Mouse (Mus musculus): Measurements from ENCODE around the gene Arl6. TPM values are rescaled to one million over a fixed set of nuclear protein-coding genes. Genes with fewer than 3 reads are reported as not detected.

Arl6 gene
- 6.9 and 9.2 TPM in 2 replicates for polyA plus RNA-seq (2015; fragmentation: Nextera tagmentation; extraction: Ambion mirVana)

DNA sequence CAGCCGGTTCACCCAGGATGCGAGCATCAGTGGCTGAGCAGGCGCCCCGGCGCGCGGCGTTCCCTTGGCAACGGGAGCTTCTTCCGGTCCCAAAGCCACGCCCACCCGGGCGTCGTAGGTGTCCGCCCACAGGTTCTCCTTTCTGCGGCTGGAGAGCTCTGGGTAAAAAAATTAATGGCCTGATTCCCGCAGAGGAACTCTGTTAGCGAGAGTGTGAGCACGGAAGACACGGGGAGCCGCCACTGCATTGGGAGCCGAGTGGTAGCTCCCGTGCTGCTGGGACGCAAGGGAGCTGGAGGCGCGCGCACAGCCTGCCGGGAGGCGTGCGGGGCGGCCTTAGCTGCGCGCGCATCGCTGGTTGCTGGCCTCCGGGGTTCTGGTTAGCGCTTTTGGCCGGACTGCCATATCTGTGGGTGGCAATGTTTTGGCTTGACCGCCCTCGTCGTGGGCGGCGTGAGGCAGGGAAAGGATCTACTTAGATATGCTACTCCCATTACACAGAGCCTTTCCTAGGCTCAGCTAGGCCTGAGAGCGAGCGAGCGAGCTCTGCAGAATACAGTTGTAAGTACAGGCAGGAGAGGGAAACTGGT is at the start of gene Arl6:
Arl6 (minus strand) TSS at position 290 of the 590 bp plus-strand sequence.

DNA sequence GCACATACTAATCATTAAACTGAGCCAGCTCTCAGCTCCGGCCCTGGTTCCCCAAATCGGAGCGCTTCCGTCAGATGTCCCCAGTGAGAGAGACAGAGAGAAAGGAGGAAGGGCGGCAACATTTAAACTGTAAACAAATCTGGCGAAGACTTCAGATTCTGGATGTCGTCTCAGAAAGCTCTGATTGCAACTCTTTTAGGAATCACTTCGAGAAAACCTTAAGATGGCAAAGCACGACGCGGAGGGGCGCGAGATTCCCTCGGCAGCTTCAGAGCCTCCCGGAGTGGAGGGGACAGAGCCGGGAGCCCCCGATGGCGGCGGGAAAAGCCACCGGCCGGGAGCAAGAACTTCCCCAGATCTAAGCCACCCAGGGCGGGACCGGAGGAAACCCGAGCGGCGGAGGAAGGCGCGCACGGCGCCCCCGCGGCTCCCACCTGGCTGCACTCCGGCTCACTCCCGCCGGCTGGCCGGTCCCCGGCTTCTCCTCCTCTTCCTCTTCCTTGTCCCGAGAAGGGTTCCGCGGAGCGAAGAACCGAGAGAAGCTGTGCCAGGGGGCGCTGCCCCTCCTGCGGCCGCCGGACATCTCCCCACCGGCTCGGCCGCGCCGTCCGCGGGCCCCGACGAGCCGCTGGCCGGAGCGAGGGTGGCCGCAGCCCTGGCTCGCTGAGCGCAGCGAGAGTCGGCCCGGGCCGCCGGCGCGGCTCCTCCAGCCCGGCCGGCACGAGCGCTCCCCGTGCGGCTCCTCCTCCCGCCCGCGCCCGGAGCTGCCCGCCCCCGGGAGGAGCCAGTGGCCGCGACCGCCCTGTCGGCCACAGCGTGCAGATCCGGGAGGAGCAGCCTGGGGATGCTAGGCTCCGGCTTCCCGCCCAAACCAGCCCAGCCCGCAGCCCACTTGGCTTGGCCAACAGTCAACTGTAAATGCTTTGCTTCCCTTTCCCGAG is 38.6 kb downstream of the Arl6 start, which contains the start of gene Crybg3:
Crybg3 (minus strand) TSS at position 669 of the 941 bp plus-strand sequence.

Other genes with a start within 250 kb of the Arl6 start
- 0.03 TPM in 1 of 2 replicates, not detected in the other for gene Gabrr3, start 232.1 kb downstream of the Arl6 start, polyA plus RNA-seq (2015; fragmentation: Nextera tagmentation; extraction: Ambion mirVana)
- gene Riox2, start 167.6 kb downstream of the Arl6 start, polyA plus RNA-seq (2015; fragmentation: Nextera tagmentation; extraction: Ambion mirVana), result 12.6 and 13.5 TPM in 2 replicates
- 6.3 and 6.4 TPM in 2 replicates for gene Crybg3, start 38.4 kb downstream of the Arl6 start, polyA plus RNA-seq (2015; fragmentation: Nextera tagmentation; extraction: Ambion mirVana)

Data from skeletal muscle tissue, postnatal 0 days (tissue).